Mouse (Mus musculus) Muller cell, postnatal 12 days (primary cell): ENCODE data around the gene Cdc25a.

Experiments used
- DNase-seq: peaks from one replicate; pipeline ENCODE4 v3.0.0-alpha.2; 2015; ENCODE audit errors: inconsistent ontology term

The Cdc25a gene

DNA sequence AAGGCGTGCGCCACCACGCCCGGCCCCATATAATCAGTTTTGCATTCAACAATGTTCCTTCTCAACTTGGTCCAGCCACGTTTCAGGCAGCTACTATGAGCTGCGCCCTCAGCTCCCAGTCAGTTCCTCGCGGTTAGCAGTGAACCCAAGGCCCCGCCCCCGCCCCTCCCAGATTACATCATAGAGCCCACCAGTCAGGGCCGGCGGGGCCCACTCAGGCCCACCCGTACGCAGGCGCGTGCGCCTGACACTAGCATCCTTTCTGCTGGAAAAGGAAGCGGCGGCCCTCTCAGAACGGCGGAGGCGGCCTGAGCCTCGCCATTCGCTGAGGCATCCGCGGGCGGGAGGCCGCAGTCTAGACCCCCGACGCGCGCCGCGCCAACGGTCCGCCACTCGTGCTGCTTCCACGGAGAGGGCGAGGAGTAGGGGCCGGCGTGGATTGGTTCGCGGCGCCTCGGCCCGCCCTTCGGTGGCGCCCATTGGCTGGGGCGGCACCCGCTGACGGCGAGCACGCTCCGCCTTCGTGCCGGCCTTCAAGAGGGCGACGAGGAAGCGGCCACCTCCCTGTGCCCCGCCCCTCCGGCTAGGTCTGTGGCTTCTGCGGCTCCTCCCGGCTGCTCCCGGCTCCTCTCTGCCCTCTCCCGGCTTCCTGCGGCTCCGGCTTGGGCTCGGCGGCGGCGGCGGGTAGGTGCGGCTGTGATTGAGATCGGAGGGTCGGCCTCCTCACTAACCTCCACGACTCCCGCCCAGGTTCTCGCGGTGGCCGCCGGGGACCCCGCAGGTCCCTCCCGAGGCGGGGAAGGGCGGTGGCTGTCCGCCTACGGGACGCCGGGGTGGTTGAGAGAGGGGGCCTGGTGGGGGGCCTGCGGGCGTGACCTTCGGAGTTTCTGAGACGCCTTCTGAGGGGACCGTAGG is 56.1 kb downstream of the Cdc25a start, which contains the start of gene Map4:
Gene Map4 (plus strand): TSS at position 204 of the 915 bp plus-strand sequence.
- peak; percentile 99 for DNase-seq

GRCm38 (mm10) chr9:109932361-109932755 is 57.0 kb downstream of the Cdc25a start:
- peak; percentile 46 for DNase-seq

GRCm38 (mm10) chr9:109932756-109933375 is 57.5 kb downstream of the Cdc25a start:
- peak; percentile 79 for DNase-seq

DNA sequence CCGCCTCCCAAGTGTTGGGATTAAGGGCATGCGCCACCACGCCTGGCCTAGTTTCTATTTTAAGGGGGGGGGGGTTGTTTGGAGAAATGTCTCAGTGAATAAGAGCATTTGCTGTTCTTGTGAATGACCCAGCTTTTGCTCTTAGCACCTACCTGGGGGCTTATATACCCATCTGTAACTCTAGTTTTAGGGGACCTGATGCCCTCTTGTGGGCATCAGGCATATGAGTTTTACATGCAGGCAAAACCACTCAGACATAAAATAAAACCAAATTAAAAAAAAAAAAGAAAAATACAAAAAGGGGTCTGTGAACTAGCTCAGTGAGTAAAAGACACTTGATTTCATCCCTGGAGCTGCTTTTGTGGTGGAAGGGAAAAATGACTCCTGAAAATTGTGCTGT is 64.0 kb downstream of the Cdc25a start:
- DNase-seq: no peak

DNA sequence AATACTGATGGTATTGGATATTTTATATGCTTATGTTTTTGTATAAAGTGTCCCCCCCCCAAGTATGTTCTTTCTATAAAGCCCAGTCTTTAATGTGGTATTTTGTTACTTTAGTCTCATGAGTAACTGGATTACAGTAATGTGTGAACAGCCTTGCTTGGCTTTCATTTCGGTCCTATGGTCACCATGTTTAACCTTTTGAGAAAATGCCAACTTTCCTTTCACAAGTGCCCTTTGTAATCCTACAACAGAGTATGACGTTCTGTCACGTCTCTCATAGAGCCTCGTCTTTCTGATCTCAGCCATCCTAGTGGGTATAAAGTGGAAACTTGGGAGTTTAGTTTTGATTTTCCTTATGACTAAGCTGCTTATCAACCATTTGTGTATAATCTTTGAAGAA is 67.4 kb downstream of the Cdc25a start:
- peak; percentile 69 for DNase-seq
